Mouse (Mus musculus) small intestine, adult 2 months (tissue): Measurements from ENCODE around the gene Uaca. TPM values are rescaled to one million over a fixed set of nuclear protein-coding genes. Genes with fewer than 3 reads are reported as not detected.
A peak's percentile ranks its signal among the peaks of the same experiment; 100 is the strongest.

Experiments used
- H3K27ac ChIP-seq: fragments of 200-500 bp; 2 replicates; pipeline ENCODE4 v1.5.1; 2012; ENCODE audit warnings: low read depth, low read length, control low read depth, inconsistent platforms; ENCODE audit not compliant: insufficient read depth
- H3K27me3 ChIP-seq: fragments of 200-500 bp; 2 replicates; pipeline ENCODE4 v1.6.1; 2012; ENCODE audit warnings: mild to moderate bottlenecking, moderate library complexity, low read length, inconsistent platforms; ENCODE audit not compliant: control insufficient read depth, insufficient read depth
- H3K36me3 ChIP-seq: fragments of 200-500 bp; 2 replicates; pipeline ENCODE4 v1.6.1; 2012; ENCODE audit warnings: mild to moderate bottlenecking, low read length, control low read depth, inconsistent platforms; ENCODE audit not compliant: control insufficient read depth, insufficient read depth
- H3K4me1 ChIP-seq: fragments of 200-500 bp; 2 replicates; pipeline ENCODE4 v1.6.1; 2012; ENCODE audit warnings: low read length, inconsistent platforms, mixed read lengths; ENCODE audit not compliant: control insufficient read depth, insufficient read depth, insufficient read length
- H3K4me3 ChIP-seq: fragments of 200-500 bp; 2 replicates; pipeline ENCODE4 v1.5.1; 2012; ENCODE audit warnings: low read depth, mild to moderate bottlenecking, control low read depth, inconsistent platforms, low read length, moderate library complexity
- CTCF ChIP-seq: fragments of 200-500 bp; IDR thresholded peaks from 2 replicates; pipeline ENCODE4 v1.5.1; 2012; ENCODE audit warnings: low read depth, mild to moderate bottlenecking, control low read depth, inconsistent platforms, low read length, moderate library complexity, mixed read lengths; ENCODE audit not compliant: insufficient replicate concordance, insufficient read length; ENCODE audit errors: extremely low read depth
- POLR2A ChIP-seq: fragments of 200-500 bp; IDR thresholded peaks from 2 replicates; pipeline ENCODE4 v1.6.1; 2012; ENCODE audit warnings: low read depth, mild to moderate bottlenecking, control low read depth, inconsistent platforms, low read length, moderate library complexity
- WGBS: fragments of 180-500 bp; shearing (Covaris S2); methylation state at CpG from one replicate; pipeline ENCODE4 v1.1.7; 2018; 5-methylcytosine and 5-hydroxymethylcytosine counted together
- polyA plus RNA-seq: library from polyadenylated mRNA; depleted of rRNA; stranded (reverse); fragments of >200 nt; gene quantifications from 2 replicates; pipeline ENCODE4 v1.2.3, GENCODE M21; 2012

Uaca gene
- polyA plus RNA-seq, 1 experiment, result 23.3 TPM

DNA sequence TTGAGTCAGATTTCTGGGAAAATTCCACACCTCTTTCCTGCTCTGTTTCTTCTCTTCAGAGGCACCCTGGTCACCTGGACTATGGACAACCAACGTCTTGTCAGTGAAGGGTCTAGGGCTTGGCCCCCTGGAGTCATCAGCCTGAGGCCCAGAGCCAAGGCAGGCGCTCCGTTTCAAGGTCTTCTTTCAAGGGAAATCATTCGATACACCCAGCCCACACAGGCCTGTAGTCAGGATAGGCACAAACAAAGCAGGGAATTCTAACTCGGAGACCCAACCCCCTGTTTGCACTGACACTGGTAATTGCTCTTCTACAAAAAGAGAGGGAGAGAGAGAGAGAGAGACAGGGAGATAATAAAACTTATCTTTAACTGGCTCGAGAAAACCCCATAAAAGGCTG is 42.4 kb upstream of the Uaca start:
- Histone ChIP-seq H3K27ac (0 out of 2 replicates have a peak overlapping the region, but pooled peaks have one; percentile 24), H3K27me3 (no peaks in the 10 kb centered on the region), H3K4me1 (peaks cover 3% of the 10 kb centered on the region; the same call in 1 of the 2 replicates), H3K4me3 (no peak overlapping the region), H3K36me3 (no peaks in the 10 kb centered on the region)
- 22% methylated on average over 6 of the region's 6 CpGs for WGBS
- TF ChIP-seq CTCF, result no peak
- no peak for TF ChIP-seq POLR2A

DNA sequence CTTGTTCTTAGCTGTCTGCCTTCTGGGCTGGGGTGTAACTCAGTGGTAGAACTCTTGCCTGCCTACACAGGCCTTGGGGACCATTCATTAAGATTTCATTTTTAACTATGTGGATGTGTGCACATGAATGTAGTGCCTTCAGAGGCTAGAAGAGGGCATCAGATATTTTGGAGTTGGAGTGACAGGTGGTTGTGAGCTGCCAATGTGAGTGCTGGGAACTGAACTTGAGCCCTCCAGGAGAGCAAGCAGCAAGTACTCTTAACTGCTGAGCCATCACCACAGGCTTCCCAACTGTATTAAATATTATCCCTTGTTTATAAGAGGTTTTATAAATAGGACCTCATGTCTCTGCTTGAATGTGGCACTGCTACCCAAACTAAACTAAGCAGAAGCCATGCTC is 41.7 kb upstream of the Uaca start:
- H3K36me3 ChIP-seq, result no peaks in the 10 kb centered on the region
- no peak overlapping the region for H3K4me3 ChIP-seq
- no peak for TF ChIP-seq POLR2A
- TF ChIP-seq CTCF, result no peak
- 0 out of 2 replicates have a peak overlapping the region, but pooled peaks have one; percentile 24 for H3K27ac ChIP-seq
- H3K4me1 ChIP-seq, result peaks cover 3% of the 10 kb centered on the region; the same call in 1 of the 2 replicates
- no peaks in the 10 kb centered on the region for H3K27me3 ChIP-seq

DNA sequence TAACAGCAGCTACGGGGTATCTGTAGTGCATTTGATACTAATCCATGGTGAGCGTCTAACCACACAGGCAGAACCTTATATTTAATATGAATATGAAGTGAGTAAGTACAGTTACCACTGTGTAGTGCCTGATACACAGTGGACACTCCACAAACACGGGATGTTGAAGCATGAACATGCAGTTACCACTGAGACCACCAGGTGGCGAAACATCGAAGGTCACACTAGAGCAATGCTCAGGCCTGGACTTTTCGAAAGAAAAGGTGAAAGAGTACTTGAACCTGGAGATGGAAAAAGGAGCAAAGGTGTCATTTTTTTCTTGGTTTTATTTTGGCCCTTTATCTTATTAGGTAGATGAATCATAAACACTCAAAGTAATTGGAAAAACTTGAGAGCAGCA is 38.1 kb upstream of the Uaca start:
- Histone ChIP-seq H3K27me3 (no peaks in the 10 kb centered on the region), H3K36me3 (no peaks in the 10 kb centered on the region), H3K4me1 (no peaks in the 10 kb centered on the region; the same call in 1 of the 2 replicates), H3K4me3 (no peak overlapping the region), H3K27ac (no peak overlapping the region)
- 37% methylated on average over 6 of the region's 6 CpGs for whole genome bisulfite sequencing
- TF ChIP-seq CTCF (peak; percentile 46; the same call in 1 of the 2 replicates), POLR2A (no peak)

DNA sequence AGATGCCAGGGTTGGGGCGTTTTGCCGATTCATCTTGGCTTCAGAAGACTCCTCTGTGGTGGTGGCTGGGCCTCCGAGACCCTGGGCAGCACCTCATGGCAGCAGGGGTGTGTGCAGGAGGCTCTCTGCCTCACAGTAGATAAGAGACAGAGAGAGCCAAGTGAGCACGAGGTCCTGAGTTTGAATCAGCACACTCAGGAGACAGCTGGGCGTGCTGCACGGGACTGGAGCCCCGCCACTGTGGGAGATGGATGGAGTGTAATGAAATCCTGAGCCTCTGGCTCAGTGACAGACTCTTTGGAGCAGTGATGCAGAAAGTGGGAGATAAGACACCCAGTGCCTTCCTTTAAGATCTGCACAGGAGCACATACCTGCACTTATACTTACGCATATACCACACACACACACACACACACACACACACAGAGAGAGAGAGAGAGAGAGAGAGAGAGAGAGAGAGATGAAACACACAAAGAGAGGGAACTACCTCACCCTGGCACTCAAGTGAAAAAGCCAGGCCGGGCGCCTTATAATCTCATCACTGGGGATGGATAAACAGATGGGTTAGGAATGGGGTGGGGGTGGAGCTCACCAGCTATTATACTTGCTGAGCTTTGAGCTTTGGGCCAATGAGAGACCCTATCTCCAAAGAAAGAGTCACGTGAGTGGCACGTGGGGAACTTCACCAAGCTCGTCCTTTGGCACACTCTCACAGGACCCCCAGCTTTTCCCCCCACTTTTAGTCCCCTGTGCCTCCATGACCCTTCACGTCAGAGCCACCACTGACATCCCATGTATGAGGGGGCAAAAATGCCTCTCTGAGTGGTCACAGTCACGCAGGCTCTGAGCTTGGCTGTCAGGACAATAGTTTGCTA is 37.2 kb upstream of the Uaca start:
- WGBS, result 79% methylated on average over 15 of the region's 15 CpGs
- H3K27ac ChIP-seq, result no peak overlapping the region
- H3K27me3 ChIP-seq, result no peaks in the 10 kb centered on the region

DNA sequence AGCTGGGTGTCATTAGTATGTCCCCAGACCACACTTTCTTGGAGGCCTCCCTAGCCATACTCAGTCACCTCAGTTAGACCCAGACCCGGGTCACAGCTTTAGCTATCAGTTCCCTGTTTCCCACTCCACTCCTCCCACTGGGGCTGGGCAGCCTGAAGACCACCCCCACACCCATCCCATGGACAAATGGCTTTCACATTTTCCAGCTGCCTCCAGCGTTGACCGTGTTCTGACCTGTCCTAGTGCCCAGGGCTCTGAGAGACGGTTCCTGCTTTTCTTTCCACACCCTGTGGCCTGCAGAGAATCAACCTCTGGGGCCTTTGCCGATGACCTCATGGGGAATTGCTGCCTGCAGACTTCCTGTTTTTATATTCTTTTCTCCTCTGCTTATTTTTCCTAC is 36.5 kb upstream of the Uaca start:
- WGBS, result 63% methylated on average over 5 of the region's 5 CpGs

More for the DNA sequence above, 37.2 kb upstream of the Uaca start:
- Histone ChIP-seq H3K4me3 (no peak overlapping the region), H3K4me1 (no peaks in the 10 kb centered on the region; the same call in 1 of the 2 replicates), H3K36me3 (no peaks in the 10 kb centered on the region)
- TF ChIP-seq CTCF (no peak), POLR2A (no peak)

DNA sequence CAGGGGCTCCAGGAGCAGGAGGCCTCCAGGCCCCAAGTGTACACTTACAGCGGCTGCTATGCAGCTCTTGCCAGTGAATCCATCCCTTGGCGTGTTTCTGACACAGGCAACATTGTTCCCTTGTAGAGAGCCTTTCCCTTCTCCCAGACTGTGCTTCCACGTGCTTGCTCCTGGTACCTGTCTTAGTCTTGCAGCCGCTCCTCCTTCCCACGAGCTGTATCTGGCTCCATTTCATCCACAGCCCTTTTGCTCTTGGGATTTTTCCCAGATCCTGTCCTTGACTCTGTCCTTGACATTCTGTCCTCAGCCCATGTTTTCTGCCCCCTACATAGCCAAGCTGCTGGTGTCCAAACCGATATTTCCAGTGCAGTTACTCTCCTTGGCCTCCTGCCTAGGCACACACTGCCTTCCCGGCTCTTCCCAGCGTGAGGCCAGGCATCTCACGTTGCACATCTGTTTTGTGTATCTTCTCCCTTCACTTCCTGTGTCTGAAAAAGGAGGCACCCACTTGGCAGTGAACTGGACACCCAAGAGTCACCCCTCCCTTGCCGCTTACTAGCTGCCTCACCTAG is 34.8 kb upstream of the Uaca start:
- 50% methylated on average over 10 of the region's 10 CpGs for WGBS
- H3K4me1 ChIP-seq, result no peaks in the 10 kb centered on the region
- H3K4me3 ChIP-seq, result no peak overlapping the region
- H3K27ac ChIP-seq, result no peak overlapping the region
- no peaks in the 10 kb centered on the region for H3K27me3 ChIP-seq
- TF ChIP-seq CTCF (no peak), POLR2A (no peak)
- no peaks in the 10 kb centered on the region for H3K36me3 ChIP-seq

More for the DNA sequence above, 36.5 kb upstream of the Uaca start:
- H3K4me1 ChIP-seq, result no peaks in the 10 kb centered on the region
- H3K4me3 ChIP-seq, result no peak overlapping the region
- TF ChIP-seq POLR2A, result no peak
- no peak for TF ChIP-seq CTCF
- no peaks in the 10 kb centered on the region for H3K36me3 ChIP-seq
- no peak overlapping the region for H3K27ac ChIP-seq
- H3K27me3 ChIP-seq, result no peaks in the 10 kb centered on the region

DNA sequence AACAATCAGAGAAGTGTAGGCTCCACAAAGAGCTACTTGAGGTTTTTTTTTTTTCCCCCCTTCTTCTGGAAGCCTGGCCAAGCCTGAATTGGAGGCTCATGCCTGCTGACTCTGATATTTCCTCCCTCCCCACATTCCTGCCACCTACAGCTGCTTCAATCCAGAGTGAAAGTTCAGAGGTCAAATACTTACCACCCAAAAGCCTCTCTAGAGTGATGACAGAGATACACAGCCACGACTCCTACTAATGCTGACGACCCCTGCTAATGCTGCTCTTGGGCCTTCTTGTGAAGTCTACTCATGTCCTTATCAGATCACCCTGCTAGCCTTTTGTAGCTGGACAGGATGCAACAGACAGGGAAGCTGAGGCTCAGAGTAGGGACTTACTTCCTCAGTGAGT is 29.2 kb upstream of the Uaca start:
- H3K36me3 ChIP-seq, result no peaks in the 10 kb centered on the region
- no peaks in the 10 kb centered on the region for H3K4me1 ChIP-seq
- H3K27me3 ChIP-seq, result no peaks in the 10 kb centered on the region
- H3K4me3 ChIP-seq, result no peak overlapping the region
- no peak overlapping the region for H3K27ac ChIP-seq
- TF ChIP-seq CTCF (no peak), POLR2A (no peak)
- WGBS, result 52% methylated on average over 2 of the region's 2 CpGs
